Mouse (Mus musculus): ENCODE data around the gene Gpa33.
A peak's percentile ranks its signal among the peaks of the same experiment; 100 is the strongest.
"Not testable (repeated sequence)": the region's sequence is repeated elsewhere in the genome, so short reads cannot be mapped to it uniquely, and the experiment has no call there.

The Gpa33 gene

GRCm38 (mm10) chr1:166135091-166135740 is 5.2 kb downstream of the Gpa33 start:
- DNase-seq = no peak

DNA sequence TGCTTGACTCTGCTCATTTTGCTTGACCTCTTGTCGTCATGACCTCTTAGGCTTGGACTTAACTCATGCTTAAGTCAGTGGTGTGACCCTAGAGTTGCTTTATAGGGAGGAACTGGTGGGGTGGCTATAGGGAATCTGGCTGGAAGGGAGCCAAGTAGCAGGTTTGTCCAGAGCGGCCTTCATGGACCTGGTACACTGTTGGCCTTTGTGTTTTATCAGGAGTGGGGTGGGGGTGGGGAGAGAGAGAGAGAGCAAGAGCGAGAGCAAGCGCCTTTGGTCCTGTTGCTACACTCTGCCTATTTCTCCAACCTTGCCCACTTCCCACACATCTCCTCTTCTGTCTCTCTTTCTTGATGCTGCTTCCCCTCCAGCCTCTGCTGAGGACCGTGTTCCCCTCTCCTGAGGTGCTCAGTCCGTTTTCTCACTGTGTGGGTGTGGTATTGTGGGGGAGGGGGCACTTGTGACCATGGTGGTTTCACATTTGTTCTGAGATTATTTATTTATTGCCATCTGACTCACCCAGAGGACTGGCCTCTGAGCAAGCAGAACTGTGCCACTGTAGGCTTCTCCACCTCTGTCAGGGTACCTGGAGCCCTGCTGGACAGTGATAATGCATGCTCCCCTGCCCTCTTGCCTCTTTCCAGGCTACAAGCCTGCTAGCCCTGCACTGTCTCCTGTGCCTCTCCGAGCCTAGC is 7.4 kb downstream of the Gpa33 start:
- no peak for DNase-seq

GRCm38 (mm10) chr1:166138136-166138535 is 8.1 kb downstream of the Gpa33 start:
- no peak for DNase-seq

DNA sequence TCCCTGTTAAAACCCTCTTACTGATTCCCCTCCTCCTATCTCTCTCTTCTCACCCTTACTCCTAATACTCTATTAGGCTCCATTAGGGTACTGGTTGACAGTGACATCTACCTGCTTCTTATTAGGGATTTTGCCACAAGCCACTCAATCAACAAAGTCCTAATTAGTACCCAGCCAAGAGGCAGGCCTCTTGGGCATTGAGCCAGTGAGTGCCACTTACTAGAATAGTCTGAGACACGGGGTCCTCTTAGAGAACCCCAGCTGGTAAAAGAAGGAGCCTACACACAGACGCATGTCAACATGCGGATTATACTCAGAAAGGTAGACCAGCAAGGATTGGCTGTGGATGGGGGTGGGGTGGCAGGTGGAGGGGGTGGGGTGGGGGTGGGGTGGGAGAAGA is 9.1 kb downstream of the Gpa33 start:
- DNase-seq = no peak

DNA sequence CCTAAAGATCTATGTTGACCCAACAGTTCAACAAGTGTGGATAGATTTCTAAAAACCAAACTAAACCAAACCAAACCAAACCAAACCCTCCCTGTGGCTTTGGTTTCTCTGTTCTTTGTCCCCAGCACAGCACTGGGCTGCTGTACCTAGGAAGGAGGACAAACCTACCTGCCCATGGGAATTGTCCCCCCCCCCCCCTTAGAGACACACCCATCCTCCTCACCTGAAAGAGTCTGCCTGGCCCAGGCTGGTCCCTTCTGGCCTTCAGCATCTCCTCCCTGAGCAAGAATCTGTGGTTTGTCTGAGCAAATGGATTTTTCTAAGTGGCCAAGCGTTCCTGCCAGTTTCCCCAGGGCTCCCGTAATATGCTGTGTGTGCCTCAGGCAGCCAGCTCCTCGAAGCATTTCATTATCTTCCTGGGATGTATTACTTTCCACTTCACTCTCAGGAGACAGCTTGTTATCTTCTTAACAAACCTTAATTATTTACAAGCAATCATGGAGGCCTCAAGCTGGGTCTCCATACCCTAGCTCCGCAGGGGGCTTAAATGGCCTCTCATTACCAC is 9.7 kb downstream of the Gpa33 start:
- no peak for DNase-seq

GRCm38 (mm10) chr1:166141868-166142267 is 11.8 kb downstream of the Gpa33 start:
- DNase-seq = not testable (repeated sequence)

DNA sequence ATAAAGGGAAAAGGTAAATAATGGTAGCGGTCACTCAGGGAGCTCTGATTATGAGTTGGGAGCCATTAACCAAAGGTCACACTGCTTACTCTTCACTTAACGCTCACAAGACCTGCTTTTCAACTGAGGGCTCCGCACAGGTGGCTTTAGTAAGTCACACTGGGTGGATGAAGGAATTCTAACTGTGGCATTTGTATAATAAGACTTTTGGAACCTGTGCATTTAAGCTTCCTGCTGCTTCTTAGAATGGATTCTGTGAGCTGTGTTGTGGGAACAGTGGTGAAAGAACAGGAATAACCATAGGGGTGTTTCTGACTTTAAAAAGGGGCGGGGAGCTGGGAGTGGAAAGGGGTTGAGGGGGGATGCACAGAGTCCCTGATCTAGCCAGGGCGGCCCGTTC is 12.3 kb downstream of the Gpa33 start:
- DNase-seq = no peak

DNA sequence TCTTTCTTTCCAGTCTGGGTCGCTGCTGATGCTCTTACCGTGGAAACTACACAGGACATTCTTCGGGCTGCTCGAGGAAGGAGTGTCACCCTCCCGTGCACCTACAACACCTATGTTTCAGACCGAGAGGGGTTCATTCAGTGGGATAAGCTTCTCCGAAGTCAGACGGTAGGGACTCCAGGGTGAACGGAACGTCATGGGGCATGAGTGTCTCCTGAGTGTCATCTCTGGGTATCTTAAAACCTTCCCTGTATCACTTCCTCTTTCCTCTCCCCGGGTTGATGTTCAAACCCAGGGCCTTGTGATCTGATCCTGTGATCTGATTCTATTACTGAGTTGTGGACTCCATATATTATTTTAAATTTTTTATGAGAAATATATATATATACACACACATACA is 16.6 kb downstream of the Gpa33 start:
- no peak for DNase-seq

GRCm38 (mm10) chr1:166147657-166148056 is 17.6 kb downstream of the Gpa33 start:
- DNase-seq = no peak

GRCm38 (mm10) chr1:166149441-166149840 is 19.4 kb downstream of the Gpa33 start:
- DNase-seq = no peak

DNA sequence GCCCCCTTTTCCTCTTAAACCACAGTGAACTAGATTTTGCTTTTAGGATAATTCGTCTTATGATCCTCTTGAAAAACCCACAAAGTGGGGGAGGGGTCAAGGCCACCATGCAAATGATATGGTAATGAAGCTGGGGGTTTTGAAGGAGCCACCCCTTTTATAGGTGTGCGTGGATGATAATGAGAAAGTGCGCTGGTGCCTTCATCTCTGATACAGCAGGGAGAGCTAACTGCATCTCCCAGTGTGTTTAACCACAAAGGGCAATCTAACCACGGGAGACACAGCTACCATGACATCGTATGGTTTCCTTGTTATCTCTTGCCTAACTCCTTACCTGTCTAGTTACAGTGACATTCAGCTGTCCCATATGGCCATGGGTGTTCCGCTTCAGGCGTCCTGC is 20.0 kb downstream of the Gpa33 start:
- DNase-seq = no peak

- peak; percentile 51 for DNase-seq
Measured at GRCm38 (mm10) chr1:166151341-166151740, 21.3 kb downstream of the Gpa33 start.

GRCm38 (mm10) chr1:166152034-166152433 is 22.0 kb downstream of the Gpa33 start:
- no peak for DNase-seq

DNA sequence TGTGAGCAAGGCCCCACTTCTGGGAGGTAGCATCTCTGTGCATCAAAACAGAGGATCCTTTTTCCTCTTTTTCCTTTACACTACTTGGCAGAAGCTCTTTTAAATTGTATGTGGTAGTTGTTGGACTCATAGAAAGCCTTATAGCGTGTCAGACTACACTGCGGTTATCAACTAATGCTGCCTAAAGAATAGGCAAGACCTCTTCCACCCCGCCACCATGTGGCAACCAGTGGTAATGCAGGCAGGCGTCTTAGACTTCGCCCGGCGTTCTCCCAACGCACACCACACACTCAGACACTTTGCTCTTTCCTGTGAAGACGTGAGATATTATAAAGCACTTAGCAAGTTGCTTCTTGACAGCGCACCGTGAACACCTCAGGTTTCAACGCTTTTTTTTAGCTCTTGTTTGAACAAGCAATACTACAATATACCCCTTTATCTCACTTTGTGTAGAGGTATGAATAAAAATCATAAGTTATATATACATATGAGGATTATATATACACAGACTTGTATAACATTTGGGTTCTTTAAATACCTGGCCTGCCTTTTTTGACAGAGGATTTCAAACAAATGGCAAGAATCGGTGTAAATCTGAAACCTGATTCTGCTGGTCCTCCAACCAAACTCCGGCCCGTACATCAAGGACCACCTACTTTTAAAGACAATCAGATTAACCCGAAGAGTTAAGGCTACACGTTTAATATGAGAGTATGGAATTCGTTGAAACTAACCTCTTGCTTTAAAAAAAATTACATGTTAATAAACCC is 23.5 kb downstream of the Gpa33 start:
- peak; percentile 91 for DNase-seq

DNA sequence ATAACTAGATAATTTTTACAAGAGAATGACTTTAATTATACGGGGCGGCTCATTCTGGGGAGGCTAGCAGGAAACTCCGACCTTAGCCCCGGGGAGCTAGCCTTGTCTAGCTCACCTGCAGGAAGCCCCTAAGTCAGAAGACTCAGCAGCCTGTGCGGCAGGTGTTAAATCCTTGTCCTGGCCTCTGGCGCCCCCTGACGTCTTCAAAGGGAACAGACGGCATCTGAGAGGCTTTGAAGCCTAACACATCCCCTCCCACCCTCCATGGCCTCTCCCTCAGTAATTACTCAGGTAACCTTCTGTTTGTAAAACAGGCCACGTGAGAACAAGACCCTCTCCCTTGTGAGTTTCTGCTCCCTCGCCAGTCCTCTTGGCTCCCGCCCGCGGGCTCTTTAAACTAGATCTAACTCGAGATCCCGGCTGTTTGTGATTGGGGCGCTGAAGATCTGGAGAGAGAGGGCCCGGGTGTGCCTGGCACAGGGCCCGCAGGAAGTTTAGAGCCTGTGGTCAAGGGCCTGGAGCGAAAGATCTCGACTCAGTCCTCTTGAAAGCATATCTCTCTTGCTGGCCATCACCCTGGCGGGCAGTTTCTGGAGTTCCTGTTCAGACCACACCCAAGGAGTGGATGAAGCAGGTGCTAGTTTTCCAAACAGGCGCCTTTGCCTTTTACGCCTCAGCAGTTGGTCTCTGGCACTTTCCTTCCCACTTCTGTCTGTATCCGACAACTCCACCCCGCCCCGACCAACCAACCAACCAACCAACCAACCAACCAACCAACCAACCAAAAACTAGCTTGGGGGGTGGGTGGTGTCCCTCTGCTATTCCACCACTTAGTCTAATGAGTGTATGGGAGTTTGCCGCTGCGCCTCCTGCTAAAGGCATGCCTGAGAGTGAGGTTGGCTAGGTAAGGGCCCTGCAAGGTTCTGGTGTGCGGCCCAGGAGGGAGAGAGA is 24.4 kb downstream of the Gpa33 start:
- DNase-seq = peak; percentile 84

DNA sequence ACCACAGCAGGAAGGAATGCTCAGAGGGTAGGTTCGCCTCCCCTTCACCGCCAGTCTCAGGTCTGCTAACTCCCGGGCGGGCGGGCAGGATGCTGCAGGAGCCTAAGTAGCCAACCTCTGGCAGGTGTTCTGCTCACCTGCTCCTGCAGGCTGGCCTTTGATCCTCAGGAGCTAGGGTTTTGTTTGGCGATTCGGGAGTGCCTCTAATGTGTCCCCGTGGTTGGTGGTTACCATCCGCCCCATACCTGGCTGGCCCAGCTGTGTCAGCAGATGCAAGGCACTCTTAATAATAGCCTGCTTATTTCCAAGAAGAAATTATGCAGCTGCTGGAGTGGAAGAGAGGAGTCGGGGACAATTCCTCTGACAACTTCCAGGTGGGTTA is 25.1 kb downstream of the Gpa33 start:
- no peak for DNase-seq

DNA sequence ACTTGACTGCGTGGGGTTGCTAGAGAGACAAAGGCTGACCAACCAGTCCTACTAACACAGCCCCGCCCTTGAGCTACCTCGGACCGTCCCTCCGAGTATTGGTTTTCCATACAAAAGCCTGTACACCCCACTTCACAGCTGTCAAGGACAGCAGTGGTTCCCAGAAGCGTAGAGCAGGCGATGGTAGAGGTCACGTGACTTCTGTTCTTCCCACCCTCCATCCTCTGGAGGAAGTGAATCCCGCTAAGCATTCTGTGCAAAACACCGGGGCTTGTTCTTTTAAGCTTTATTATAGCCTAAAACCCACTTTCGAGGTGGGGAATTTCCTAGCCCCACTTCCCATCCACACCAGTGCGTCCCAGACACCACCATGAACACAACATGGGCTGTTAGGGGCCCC is 27.7 kb downstream of the Gpa33 start:
- no peak for DNase-seq

DNA sequence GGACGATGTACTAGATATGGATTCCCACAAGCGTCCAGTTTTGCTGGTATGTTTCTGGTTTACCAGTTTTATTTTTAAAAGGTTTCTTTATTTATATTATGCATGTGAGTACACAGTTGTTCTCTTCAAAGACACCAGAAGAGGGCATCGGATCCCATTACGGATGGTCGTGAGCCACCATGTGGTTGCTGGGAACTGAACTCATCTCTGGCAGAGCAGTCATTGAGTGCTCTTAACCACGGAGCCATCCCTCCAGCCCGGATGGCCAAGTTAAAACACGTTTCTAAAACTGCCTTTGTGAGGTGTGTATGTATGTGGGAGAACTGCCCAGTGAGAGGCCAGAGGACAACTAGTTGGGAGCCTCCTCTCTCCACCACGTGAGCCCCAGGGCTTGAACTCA is 28.6 kb downstream of the Gpa33 start:
- no peak for DNase-seq

- no peak for DNase-seq
Measured at GRCm38 (mm10) chr1:166160111-166160510, 30.1 kb downstream of the Gpa33 start.

GRCm38 (mm10) chr1:166160569-166161445 is 30.8 kb downstream of the Gpa33 start:
- DNase-seq = peak; percentile 83

GRCm38 (mm10) chr1:166164580-166164979 is 34.5 kb downstream of the Gpa33 start:
- no peak for DNase-seq
